Mouse (Mus musculus) thymus, postnatal 36 days (tissue): ENCODE results near the gene Ern1.
"Not testable (repeated sequence)": the region's sequence is repeated elsewhere in the genome, so short reads cannot be mapped to it uniquely, and the experiment has no call there.

Experiments
- DNase-seq, 2 experiments: peaks; one replicate each; pipeline ENCODE4 v3.0.0; 2022; ENCODE audit warnings: mixed read lengths in 2 of 2

Gene Ern1

DNA sequence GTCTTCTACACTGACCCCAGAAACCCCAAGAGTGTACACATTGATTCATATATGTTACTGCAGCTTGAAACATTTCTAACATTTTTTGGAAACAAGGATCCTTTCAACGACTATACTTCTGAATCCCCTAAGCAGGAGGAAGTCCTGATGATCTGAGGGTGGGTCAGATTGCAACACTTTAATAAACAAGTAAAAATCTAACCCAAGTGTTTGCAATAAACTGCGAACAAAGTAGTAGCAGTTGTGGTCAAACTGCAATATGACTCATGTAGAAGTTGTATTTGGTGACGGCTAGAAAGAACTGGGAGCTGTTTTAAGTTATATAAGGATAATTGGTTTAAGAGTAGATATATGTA, 7.1 kb downstream of the Ern1 start:
- no peak for DNase-seq

DNA sequence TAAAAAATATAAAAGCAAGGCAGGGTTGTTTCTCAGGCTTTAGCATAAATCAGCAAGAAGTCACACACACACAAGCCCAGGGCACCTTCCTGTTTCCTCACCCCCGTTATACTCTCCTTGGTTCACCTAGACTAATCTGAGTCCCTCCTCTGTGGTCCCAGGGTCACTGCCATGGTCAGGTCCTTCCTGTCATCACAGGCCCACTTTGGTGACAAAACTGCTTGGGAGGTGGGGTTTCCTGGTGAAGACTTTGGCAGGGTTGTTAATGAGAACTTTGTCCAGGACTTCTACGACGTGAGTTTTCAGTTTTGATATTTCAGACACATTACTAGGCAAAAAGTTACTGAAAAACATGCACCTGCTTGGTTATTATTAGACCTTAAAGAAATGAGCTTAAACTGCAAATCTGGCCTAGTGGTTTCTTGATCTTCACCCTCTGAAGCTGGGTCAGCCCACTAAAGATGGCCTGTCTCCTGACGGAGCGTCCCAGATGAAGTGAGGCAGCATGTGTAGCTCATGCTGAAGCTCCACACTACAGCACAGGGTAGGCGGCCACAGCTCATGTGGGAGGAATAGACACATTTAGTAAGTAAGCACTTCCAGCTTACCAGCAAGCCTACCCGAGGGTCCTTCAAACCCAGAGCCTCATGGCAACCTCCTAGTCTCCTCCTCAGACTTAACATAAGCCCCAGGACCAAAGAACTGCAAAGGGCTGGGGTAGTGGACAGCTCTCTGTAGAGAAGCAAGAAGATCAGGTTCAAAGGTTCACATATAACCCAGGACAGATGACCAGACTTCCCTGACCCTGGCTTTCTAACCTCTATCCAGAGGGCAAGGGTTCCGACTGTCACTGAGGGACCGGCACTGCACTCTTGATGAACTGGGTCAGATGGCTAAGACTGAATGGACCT, 7.8 kb downstream of the Ern1 start:
- DNase-seq = no peak

GRCm38 (mm10) chr11:106478745-106479144, 8.9 kb downstream of the Ern1 start:
- no peak for DNase-seq

- DNase-seq = no peak
Observed at GRCm38 (mm10) chr11:106477505-106478160, 10.0 kb downstream of the Ern1 start.

DNA sequence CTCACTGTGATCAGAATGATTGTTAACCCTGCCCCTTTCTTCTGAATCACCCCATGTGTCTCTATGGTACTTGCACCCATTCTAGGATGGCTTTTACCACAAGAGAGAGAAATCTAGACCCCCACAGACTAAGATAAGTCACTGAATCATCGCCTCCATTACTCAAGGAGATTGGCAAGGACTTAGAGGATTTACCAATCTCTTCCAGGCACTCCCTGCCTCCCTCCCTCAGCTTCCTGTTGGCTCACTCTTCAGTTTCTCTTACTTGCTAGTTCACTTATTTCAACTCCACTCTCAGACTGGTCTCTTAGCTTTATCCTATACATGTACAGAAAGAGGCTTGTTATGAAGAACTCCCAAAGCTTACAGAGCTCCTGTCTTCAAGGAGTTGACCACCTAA, 12.3 kb downstream of the Ern1 start:
- DNase-seq = no peak

- no peak for DNase-seq
Observed at GRCm38 (mm10) chr11:106471629-106472028, 16.0 kb downstream of the Ern1 start.

DNA sequence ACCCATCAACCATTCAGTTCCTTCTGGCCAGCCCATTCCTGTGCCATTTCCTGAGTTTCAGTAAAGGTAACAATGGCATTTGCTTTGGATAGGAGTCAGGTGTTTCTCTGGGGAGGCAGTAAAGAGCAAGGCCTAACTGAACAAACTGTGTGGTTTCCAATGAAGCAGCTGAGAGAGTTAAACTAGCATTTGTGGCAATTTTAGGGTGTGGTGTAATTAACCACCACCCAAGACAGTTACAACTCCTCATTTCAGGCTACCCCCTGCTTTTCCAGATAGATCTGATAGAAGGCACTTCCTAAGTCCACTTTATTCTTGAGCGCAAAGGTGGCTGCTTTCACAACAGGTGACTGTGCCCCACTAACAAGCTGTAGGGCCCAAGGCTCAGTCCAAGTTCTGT, 19.1 kb downstream of the Ern1 start:
- DNase-seq = no peak

DNA sequence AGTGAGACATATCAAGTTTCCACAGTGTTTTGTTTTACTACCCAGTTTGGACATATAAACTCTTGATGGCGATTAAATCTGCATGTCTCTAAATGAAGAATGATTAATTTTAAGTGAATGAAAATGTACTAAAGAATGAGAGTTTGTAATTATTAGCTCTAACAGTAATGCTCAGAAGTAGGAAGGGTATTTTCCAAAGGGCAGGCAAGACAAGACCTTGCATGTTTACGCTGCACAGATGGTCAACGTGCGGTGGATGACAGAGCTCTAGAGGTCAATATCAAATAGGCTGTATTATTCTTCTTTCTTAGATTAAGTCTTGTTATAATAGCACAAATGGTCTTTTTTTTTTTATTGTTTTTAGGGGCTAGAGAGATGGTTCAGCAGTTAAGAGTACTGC, 21.7 kb downstream of the Ern1 start:
- no peak for DNase-seq

DNA sequence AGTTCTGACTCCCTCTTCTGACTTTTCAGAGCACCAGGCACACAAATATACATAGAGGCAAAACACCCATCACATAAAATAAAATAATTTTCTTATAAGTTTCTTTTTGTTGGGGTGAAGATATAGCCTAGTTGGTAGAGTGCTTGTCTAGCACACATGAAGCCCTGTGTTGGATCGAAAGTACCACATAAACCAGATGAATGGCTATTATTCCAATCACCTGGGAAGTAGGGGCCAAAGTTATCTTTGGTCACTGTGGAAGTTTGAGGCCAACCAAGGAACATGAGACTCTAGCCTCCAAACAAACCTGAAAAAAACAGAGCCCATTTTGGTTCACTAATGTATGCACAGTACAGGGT, 22.1 kb downstream of the Ern1 start:
- DNase-seq = no peak

DNA sequence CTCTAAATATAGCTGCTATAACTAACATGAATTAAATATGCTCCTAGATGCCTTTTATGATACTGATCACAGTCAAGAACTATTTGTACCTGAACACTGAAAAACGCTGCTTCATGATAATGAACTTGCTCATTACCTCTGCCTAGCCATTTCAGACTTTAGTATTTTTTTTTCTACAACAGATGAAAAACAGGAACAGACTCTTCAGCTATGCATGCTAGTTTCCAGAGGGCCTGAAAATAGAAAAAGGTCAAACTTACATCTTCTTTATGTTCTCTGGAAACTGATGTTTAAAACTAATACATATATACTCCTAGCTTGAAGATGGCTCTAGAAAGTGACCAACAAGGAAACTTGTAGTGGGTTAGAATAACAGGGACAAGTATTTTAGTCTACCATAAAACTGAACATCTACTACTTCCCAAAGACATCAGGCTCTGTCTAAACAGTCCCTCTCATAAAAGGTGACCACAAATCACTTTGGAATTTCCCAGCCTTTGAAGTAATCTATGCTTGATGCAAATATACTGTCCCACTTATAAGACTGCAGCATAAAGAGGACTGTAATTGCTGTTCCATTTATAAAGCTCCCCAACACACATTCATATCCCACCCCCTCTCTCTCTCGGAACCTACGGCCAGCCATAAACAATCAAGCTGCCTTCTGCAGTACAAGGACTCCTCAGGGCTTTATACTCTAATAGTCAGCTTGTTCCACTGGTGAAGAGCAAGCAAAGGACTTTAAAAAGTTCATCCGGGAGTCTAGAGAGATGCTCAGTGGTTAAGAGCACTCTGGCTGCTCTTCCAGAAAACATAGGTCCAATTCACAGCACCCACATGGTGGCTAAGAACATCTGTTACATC, 22.7 kb downstream of the Ern1 start:
- no peak for DNase-seq

DNA sequence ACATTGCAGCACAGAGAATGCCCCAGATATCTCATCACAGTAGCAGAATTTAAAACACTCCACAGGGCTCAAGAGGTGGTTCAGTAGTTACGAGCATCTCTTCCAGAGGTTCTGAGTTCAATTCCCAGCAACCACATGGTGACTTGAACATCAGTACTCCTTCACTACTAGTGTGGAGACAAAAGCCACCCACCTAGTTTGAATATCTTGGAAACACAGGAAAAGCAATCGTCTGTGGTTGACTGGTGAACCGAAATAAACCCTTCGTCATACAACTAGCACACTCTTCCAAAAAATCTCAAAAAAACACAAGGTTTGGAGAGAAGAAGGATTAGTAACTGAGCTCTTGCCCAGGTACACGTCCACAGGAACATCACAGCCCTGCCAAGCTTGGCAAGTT, 23.8 kb downstream of the Ern1 start:
- DNase-seq = no peak

DNA sequence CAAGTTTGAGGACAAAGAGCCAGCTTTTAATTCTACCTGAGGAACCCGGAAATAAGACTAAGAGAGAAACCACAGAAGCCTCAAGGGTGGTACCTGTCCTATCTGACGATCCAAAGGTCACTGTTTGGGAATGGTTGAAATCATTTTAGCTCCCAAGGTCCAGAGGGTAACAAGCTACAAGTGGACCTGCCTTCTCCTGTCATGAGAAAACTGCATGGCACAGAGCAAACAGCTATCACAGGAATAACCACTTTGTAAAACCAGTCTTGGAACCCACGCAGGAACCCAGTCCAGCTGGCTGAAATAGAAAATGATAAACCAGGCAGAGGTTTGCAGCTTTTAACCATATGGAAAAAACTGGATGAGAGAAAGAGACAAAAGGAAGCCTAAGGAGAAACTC, 25.3 kb downstream of the Ern1 start:
- no peak for DNase-seq

GRCm38 (mm10) chr11:106461145-106461932, 26.3 kb downstream of the Ern1 start:
- DNase-seq = no peak

- DNase-seq = no peak
Observed at GRCm38 (mm10) chr11:106460671-106461070, 27.0 kb downstream of the Ern1 start.

GRCm38 (mm10) chr11:106458540-106458939, 29.1 kb downstream of the Ern1 start:
- DNase-seq = no peak

DNA sequence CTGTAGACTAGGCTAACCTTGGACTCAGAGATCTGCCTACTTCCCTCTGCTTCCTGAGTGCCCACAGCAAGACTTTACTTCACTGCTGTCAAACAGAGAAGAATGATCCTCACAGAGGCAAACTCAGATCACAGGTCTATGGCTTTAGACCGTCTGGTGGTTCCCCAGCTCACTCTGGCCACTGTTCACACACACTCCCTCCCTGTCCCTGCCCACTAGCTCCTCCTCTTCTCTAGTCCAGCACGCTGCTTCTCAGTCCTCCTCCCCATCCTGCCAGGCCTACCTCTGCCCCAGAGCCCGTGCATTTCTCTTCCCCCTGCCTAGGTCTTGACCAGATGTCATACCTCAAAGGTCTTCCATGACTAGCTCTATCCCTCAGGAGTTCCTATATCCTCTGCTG, 44.0 kb downstream of the Ern1 start:
- DNase-seq = no peak

DNA sequence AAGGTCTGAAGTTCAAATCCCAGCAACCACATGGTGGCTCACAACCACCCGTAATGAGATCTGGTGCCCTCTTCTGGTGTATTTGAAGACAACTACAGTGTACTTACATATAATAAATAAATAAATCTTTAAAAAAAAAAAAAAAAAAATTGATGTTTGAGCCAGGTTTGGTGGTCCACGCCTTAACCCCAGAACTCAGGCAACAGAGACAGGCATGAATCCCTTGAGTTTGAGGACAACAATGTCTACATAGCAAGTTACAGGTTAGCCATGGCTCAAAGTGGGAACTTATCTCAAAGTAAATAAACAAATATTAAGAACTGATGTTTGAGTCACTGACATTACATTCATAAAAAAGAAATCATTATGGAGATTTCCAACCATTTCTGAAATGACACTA, 45.1 kb downstream of the Ern1 start:
- not testable (repeated sequence) for DNase-seq

DNA sequence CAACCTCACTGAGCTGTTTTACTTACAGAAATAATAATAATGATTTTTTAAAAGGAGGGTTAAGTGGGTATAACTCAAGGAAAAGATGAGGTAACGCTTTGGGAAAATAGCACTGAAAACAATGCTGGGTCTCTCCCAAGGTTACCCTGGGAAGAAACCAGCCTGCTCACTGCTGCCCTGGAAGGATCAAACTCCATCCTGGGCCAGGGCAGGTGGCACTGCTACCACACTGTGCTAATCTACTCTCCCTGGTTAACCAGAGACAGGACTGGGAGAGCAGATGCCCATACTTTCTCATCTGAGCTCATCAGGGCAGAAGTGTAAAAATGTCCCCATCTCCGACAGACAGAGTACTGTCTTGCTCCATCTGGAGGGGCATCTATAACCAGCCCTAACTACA, 47.3 kb downstream of the Ern1 start:
- no peak for DNase-seq

GRCm38 (mm10) chr11:106439355-106439754, 48.3 kb downstream of the Ern1 start:
- DNase-seq = no peak

DNA sequence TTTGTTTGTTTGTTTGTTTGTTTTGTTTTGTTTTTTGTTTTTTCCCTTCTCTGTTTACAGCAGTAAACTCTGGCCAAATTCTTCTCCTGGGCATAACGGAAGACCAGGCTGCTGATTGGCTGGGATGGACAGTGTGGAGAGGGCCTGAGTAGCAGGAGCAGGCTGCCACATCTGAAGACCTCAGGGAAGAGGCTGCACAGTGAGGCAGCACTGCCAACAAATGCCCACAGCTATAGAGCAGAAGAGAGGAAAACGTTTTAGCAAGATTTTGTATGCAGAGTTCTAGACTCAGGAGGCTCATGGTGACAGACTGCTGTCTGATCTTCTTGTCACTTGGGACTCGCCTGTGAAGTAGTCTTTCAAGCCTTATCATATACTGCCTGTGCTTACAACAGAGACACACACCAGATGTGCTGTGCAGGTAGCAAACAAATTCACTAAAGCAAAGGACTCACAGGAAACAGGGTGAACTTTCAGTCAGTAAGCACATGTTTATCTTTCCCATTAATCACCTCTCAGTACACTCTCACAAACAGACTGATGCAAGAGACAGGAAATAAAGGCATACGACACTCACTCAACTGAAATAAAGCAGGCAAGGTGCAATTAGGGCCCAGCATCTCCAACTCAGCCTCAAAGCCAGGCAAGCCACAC, 49.0 kb downstream of the Ern1 start:
- peak; percentile 9 for DNase-seq

DNA sequence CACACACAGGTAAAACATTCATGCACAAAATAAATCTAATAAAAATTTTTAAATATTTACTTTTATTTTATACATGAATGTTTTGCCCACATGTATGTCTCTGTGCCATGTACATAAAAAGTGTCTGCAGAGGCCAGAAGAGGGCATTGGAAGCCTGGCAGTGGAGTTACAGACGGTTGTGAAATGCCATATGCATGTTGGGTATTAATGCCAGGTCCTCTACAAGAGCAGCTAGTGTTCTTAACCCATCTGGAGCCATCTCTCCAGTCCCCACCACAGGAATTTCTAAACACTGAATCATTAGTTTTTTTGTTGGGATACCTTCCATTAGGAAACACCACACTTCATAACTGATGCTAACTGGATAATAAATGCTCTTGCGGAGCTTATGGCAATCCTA, 50.1 kb downstream of the Ern1 start:
- no peak for DNase-seq

DNA sequence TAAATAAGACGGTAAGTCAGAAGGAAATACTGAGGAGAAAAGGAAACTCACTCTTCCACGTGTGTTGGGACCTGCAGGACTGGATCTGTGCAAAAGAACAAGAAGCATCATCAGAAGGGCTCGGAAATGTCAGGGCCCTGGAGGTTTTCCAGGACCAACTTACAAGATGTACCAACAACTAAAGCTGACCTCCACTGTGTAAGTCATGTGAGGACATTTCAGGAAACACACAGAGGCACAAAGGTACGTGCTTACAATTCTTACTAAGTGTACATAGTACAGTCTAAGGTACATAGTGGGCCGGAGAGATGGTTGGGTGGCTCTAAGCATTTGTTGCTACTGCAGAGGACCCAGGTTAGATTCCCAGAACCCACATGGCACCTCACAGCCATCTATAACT, 50.6 kb downstream of the Ern1 start:
- no peak for DNase-seq
